Mouse (Mus musculus): Measurements from ENCODE around the gene Mycn. TPM values are rescaled to one million over a fixed set of nuclear protein-coding genes. Genes with fewer than 3 reads are reported as not detected.

Gene Mycn
- polyA plus RNA-seq, 1 experiment from 2014 or later = 60.7 TPM

- Histone ChIP-seq H3K4me3 (ENCODE audit: low read length) (no peak overlapping the region), H3K4me1 (ENCODE audit: control insufficient read depth, insufficient read depth, low read length) (peaks cover 10% of the 10 kb centered on the region), H3K9me3 (ENCODE audit: control insufficient read depth, low read length) (no peaks in the 10 kb centered on the region), H3K36me3 (ENCODE audit: control insufficient read depth, insufficient read depth, low read length) (peaks cover 9% of the 10 kb centered on the region; the same call in 1 of the 2 replicates), H3K9ac (ENCODE audit: low read depth, low read length) (no peak overlapping the region), H3K27ac (ENCODE audit: low read length) (no peak overlapping the region), H3K27me3 (replicated peaks; ENCODE audit: control insufficient read depth, insufficient read depth, low read length) (no peaks in the 10 kb centered on the region), H3K4me2 (ENCODE audit: low read depth, low read length) (no peak overlapping the region)
- no peak for ATAC-seq
- WGBS = 75% methylated on average over 7 of the region's 7 CpGs
These were observed 9.5 kb downstream of the Mycn start for GRCm38 (mm10) chr12:12932238-12932637.

- H3K27ac ChIP-seq (ENCODE audit: low read length) = no peak overlapping the region
- H3K36me3 ChIP-seq (ENCODE audit: control insufficient read depth, insufficient read depth, low read length) = no peaks in the 10 kb centered on the region
- H3K4me2 ChIP-seq (ENCODE audit: low read depth, low read length) = no peak overlapping the region
- 0 out of 2 replicates have a peak, but pooled peaks cover 2% of the 10 kb centered on the region for H3K4me1 ChIP-seq (ENCODE audit: control insufficient read depth, insufficient read depth, low read length)
- no peaks in the 10 kb centered on the region for H3K27me3 ChIP-seq (replicated peaks; ENCODE audit: control insufficient read depth, insufficient read depth, low read length)
- WGBS = 48% methylated on average over 3 of the region's 3 CpGs
- H3K9ac ChIP-seq (ENCODE audit: low read depth, low read length) = no peak overlapping the region
- H3K9me3 ChIP-seq (ENCODE audit: control insufficient read depth, low read length) = no peaks in the 10 kb centered on the region
- ATAC-seq = peak; percentile 43
- H3K4me3 ChIP-seq (ENCODE audit: low read length) = no peak overlapping the region
These were observed 13.5 kb downstream of the Mycn start for GRCm38 (mm10) chr12:12928239-12928638.

GRCm38 (mm10) chr12:12926975-12927527 lies 14.7 kb downstream of the Mycn start:
- ATAC-seq = no peak
- Histone ChIP-seq H3K9me3 (ENCODE audit: control insufficient read depth, low read length) (no peaks in the 10 kb centered on the region), H3K36me3 (ENCODE audit: control insufficient read depth, insufficient read depth, low read length) (no peaks in the 10 kb centered on the region), H3K4me1 (ENCODE audit: control insufficient read depth, insufficient read depth, low read length) (0 out of 2 replicates have a peak, but pooled peaks cover 2% of the 10 kb centered on the region), H3K27ac (ENCODE audit: low read length) (no peak overlapping the region), H3K4me2 (ENCODE audit: low read depth, low read length) (no peak overlapping the region), H3K27me3 (replicated peaks; ENCODE audit: control insufficient read depth, insufficient read depth, low read length) (no peaks in the 10 kb centered on the region), H3K4me3 (ENCODE audit: low read length) (no peak overlapping the region), H3K9ac (ENCODE audit: low read depth, low read length) (no peak overlapping the region)
- WGBS = 90% methylated on average over 3 of the region's 3 CpGs

GRCm38 (mm10) chr12:12924446-12924845 lies 17.3 kb downstream of the Mycn start:
- no peak overlapping the region for H3K4me3 ChIP-seq (ENCODE audit: low read length)
- no peaks in the 10 kb centered on the region for H3K9me3 ChIP-seq (ENCODE audit: control insufficient read depth, low read length)
- no peaks in the 10 kb centered on the region for H3K36me3 ChIP-seq (ENCODE audit: control insufficient read depth, insufficient read depth, low read length)
- no peak for ATAC-seq
- H3K4me1 ChIP-seq (ENCODE audit: control insufficient read depth, insufficient read depth, low read length) = 0 out of 2 replicates have a peak, but pooled peaks cover 2% of the 10 kb centered on the region
- no peak overlapping the region for H3K9ac ChIP-seq (ENCODE audit: low read depth, low read length)
- H3K27me3 ChIP-seq (replicated peaks; ENCODE audit: control insufficient read depth, insufficient read depth, low read length) = no peaks in the 10 kb centered on the region
- WGBS = 90% methylated on average over 3 of the region's 3 CpGs
- no peak overlapping the region for H3K27ac ChIP-seq (ENCODE audit: low read length)
- no peak overlapping the region for H3K4me2 ChIP-seq (ENCODE audit: low read depth, low read length)

GRCm38 (mm10) chr12:12920166-12921157 lies 21.3 kb downstream of the Mycn start:
- WGBS = 38% methylated on average over 12 of the region's 12 CpGs
- ATAC-seq = peak; percentile 77

GRCm38 (mm10) chr12:12916298-12916697 lies 25.4 kb downstream of the Mycn start:
- peaks cover 6% of the 10 kb centered on the region for H3K4me1 ChIP-seq (ENCODE audit: control insufficient read depth, insufficient read depth, low read length)
- H3K9ac ChIP-seq (ENCODE audit: low read depth, low read length) = no peak overlapping the region
- no peak overlapping the region for H3K4me2 ChIP-seq (ENCODE audit: low read depth, low read length)
- WGBS = 26% methylated on average over 9 of the region's 9 CpGs
- no peaks in the 10 kb centered on the region for H3K36me3 ChIP-seq (ENCODE audit: control insufficient read depth, insufficient read depth, low read length)
- no peaks in the 10 kb centered on the region for H3K27me3 ChIP-seq (replicated peaks; ENCODE audit: control insufficient read depth, insufficient read depth, low read length)
- no peak overlapping the region for H3K4me3 ChIP-seq (ENCODE audit: low read length)
- H3K27ac ChIP-seq (ENCODE audit: low read length) = no peak overlapping the region
- no peak for ATAC-seq
- H3K9me3 ChIP-seq (ENCODE audit: control insufficient read depth, low read length) = no peaks in the 10 kb centered on the region

More at GRCm38 (mm10) chr12:12920166-12921157, 21.3 kb downstream of the Mycn start:
- Histone ChIP-seq H3K27me3 (replicated peaks; ENCODE audit: control insufficient read depth, insufficient read depth, low read length) (no peaks in the 10 kb centered on the region), H3K27ac (ENCODE audit: low read length) (no peak overlapping the region), H3K9me3 (ENCODE audit: control insufficient read depth, low read length) (no peaks in the 10 kb centered on the region), H3K36me3 (ENCODE audit: control insufficient read depth, insufficient read depth, low read length) (no peaks in the 10 kb centered on the region), H3K9ac (ENCODE audit: low read depth, low read length) (no peak overlapping the region), H3K4me2 (ENCODE audit: low read depth, low read length) (no peak overlapping the region), H3K4me1 (ENCODE audit: control insufficient read depth, insufficient read depth, low read length) (peaks cover 6% of the 10 kb centered on the region), H3K4me3 (ENCODE audit: low read length) (no peak overlapping the region)

GRCm38 (mm10) chr12:12910356-12910979 lies 31.2 kb downstream of the Mycn start:
- Histone ChIP-seq H3K27me3 (replicated peaks; ENCODE audit: control insufficient read depth, insufficient read depth, low read length) (no peaks in the 10 kb centered on the region), H3K9ac (ENCODE audit: low read depth, low read length) (no peak overlapping the region), H3K36me3 (ENCODE audit: control insufficient read depth, insufficient read depth, low read length) (no peaks in the 10 kb centered on the region), H3K27ac (ENCODE audit: low read length) (no peak overlapping the region), H3K4me3 (ENCODE audit: low read length) (no peak overlapping the region), H3K9me3 (ENCODE audit: control insufficient read depth, low read length) (no peaks in the 10 kb centered on the region), H3K4me2 (ENCODE audit: low read depth, low read length) (no peak overlapping the region), H3K4me1 (ENCODE audit: control insufficient read depth, insufficient read depth, low read length) (no peaks in the 10 kb centered on the region)
- ATAC-seq = peak; percentile 72
- WGBS = 60% methylated on average over 11 of the region's 11 CpGs

- Histone ChIP-seq H3K9ac (ENCODE audit: low read depth, low read length) (no peak overlapping the region), H3K9me3 (ENCODE audit: control insufficient read depth, low read length) (no peaks in the 10 kb centered on the region), H3K36me3 (ENCODE audit: control insufficient read depth, insufficient read depth, low read length) (no peaks in the 10 kb centered on the region), H3K27me3 (replicated peaks; ENCODE audit: control insufficient read depth, insufficient read depth, low read length) (no peaks in the 10 kb centered on the region), H3K4me1 (ENCODE audit: control insufficient read depth, insufficient read depth, low read length) (no peaks in the 10 kb centered on the region; the same call in 1 of the 2 replicates), H3K4me3 (ENCODE audit: low read length) (no peak overlapping the region), H3K4me2 (ENCODE audit: low read depth, low read length) (no peak overlapping the region), H3K27ac (ENCODE audit: low read length) (no peak overlapping the region)
- 59% methylated on average over 16 of the region's 16 CpGs for WGBS
- ATAC-seq = no peak
These were observed 32.0 kb downstream of the Mycn start for GRCm38 (mm10) chr12:12909631-12910277.

GRCm38 (mm10) chr12:12906771-12907170 lies 34.9 kb downstream of the Mycn start:
- H3K27ac ChIP-seq (ENCODE audit: low read length) = no peak overlapping the region
- ATAC-seq = no peak
- no peak overlapping the region for H3K9ac ChIP-seq (ENCODE audit: low read depth, low read length)
- WGBS = 41% methylated on average over 6 of the region's 6 CpGs
- no peak overlapping the region for H3K4me2 ChIP-seq (ENCODE audit: low read depth, low read length)
- no peak overlapping the region for H3K4me3 ChIP-seq (ENCODE audit: low read length)
- H3K36me3 ChIP-seq (ENCODE audit: control insufficient read depth, insufficient read depth, low read length) = no peaks in the 10 kb centered on the region
- no peaks in the 10 kb centered on the region for H3K9me3 ChIP-seq (ENCODE audit: control insufficient read depth, low read length)
- no peaks in the 10 kb centered on the region for H3K27me3 ChIP-seq (replicated peaks; ENCODE audit: control insufficient read depth, insufficient read depth, low read length)
- peaks cover 5% of the 10 kb centered on the region for H3K4me1 ChIP-seq (ENCODE audit: control insufficient read depth, insufficient read depth, low read length)
